Mouse (Mus musculus) neural tube, embryonic 14.5 days (tissue): Measurements from ENCODE around the gene Spag8. TPM values are rescaled to one million over a fixed set of nuclear protein-coding genes. Genes with fewer than 3 reads are reported as not detected.

Experiments used
- ATAC-seq: fragments of 200-750 bp; cut with Nextera tagmentation; 2 replicates; pipeline ENCODE4 v1.8.0; 2017; ENCODE audit warnings: low read depth, mild to moderate bottlenecking, moderate TSS enrichment, moderate library complexity
- H3K27ac ChIP-seq: fragments of 300-500 bp; sonication (generic); 2 replicates; pipeline ENCODE4 v1.5.1; 2014; ENCODE audit warnings: low read depth, mild to moderate bottlenecking, control low read depth, low read length, moderate library complexity, mixed read lengths
- H3K27me3 ChIP-seq: fragments of 300-500 bp; sonication (generic); 2 replicates; pipeline ENCODE4 v1.6.1; 2014; ENCODE audit warnings: low read length; ENCODE audit not compliant: control insufficient read depth, insufficient read depth
- H3K36me3 ChIP-seq: fragments of 300-500 bp; sonication (generic); 2 replicates; pipeline ENCODE4 v1.6.1; 2014; ENCODE audit warnings: low read length, mixed read lengths; ENCODE audit not compliant: control insufficient read depth, insufficient read depth
- H3K4me1 ChIP-seq: fragments of 300-500 bp; sonication (generic); 2 replicates; pipeline ENCODE4 v1.6.1; 2014; ENCODE audit warnings: low read length; ENCODE audit not compliant: control insufficient read depth, insufficient read depth
- H3K4me2 ChIP-seq: fragments of 300-500 bp; sonication (generic); 2 replicates; pipeline ENCODE4 v1.6.1; 2014; ENCODE audit warnings: mild to moderate bottlenecking, low read depth, low read length, control low read depth
- H3K4me3 ChIP-seq: fragments of 300-500 bp; sonication (generic); 2 replicates; pipeline ENCODE4 v1.5.1; 2014; ENCODE audit warnings: low read depth, low read length, control low read depth, mixed read lengths
- H3K9ac ChIP-seq: fragments of 300-500 bp; sonication (generic); replicated peaks from 2 replicates; pipeline ENCODE4 v1.6.1; 2014; ENCODE audit warnings: low read depth, mild to moderate bottlenecking, control low read depth, low read length, mixed read lengths
- H3K9me3 ChIP-seq: fragments of 300-500 bp; sonication (generic); 2 replicates; pipeline ENCODE4 v1.6.1; 2016; ENCODE audit warnings: low read length; ENCODE audit not compliant: control insufficient read depth
- WGBS: fragments of 180-500 bp; shearing (Covaris S2); extraction: QIAGEN DNeasy Blood & Tissue Kit; methylation state at CpG from one replicate; pipeline ENCODE4 v1.1.7; 2014; 5-methylcytosine and 5-hydroxymethylcytosine counted together
- polyA plus RNA-seq: library from polyadenylated mRNA; unstranded; fragments of >200 nt; fragmentation: Nextera tagmentation; extraction: Ambion mirVana; gene quantifications from 2 replicates; pipeline ENCODE4 v1.2.1, GENCODE M21; 2014

Gene Spag8
- polyA plus RNA-seq, result 2.4 and 4.6 TPM in 2 replicates

- WGBS, result 13% methylated on average over 24 of the region's 24 CpGs
- 0 out of 2 replicates have a peak within 1 kb of the TSS, but pooled peaks have one; percentile 4 for H3K4me3 ChIP-seq
- ATAC-seq, result no peak
- no peaks in the 10 kb centered on the region for H3K27me3 ChIP-seq
- H3K36me3 ChIP-seq, result peaks cover 8% of the 10 kb centered on the region; the same call in 1 of the 2 replicates
- H3K4me2 ChIP-seq, result peak within 1 kb of the TSS; percentile 31; the same call in 1 of the 2 replicates
- no peak within 1 kb of the TSS for H3K9ac ChIP-seq
- H3K9me3 ChIP-seq, result no peaks in the 10 kb centered on the region
- no peaks in the 10 kb centered on the region; the same call in 1 of the 2 replicates for H3K4me1 ChIP-seq
- H3K27ac ChIP-seq, result no peak within 1 kb of the TSS
Observed at GRCm38 (mm10) chr4:43653161-43654015, at the start of gene Spag8. TSS of gene Spag8 (minus strand) at chr4:43653594.

GRCm38 (mm10) chr4:43700707-43701106, 47.3 kb upstream of the Spag8 start, which contains the start of gene Olfr70:
TSS of gene Olfr70 (minus strand) at chr4:43700807.
- 89% methylated on average over 6 of the region's 6 CpGs for WGBS

GRCm38 (mm10) chr4:43696561-43696960, 43.2 kb upstream of the Spag8 start:
- WGBS, result 70% methylated on average over 13 of the region's 13 CpGs
- Histone ChIP-seq H3K9ac (no peak overlapping the region), H3K4me1 (no peaks in the 10 kb centered on the region), H3K4me2 (no peak overlapping the region), H3K4me3 (no peak overlapping the region), H3K27ac (no peak overlapping the region), H3K9me3 (no peaks in the 10 kb centered on the region), H3K27me3 (no peaks in the 10 kb centered on the region), H3K36me3 (no peaks in the 10 kb centered on the region)
- no peak for ATAC-seq

More at GRCm38 (mm10) chr4:43700707-43701106, 47.3 kb upstream of the Spag8 start, which contains the start of gene Olfr70:
- H3K4me3 ChIP-seq, result no peak within 1 kb of the TSS
- no peaks in the 10 kb centered on the region for H3K27me3 ChIP-seq
- ATAC-seq, result no peak
- no peak within 1 kb of the TSS for H3K4me2 ChIP-seq
- H3K9ac ChIP-seq, result no peak within 1 kb of the TSS
- H3K4me1 ChIP-seq, result no peaks in the 10 kb centered on the region
- no peak within 1 kb of the TSS for H3K27ac ChIP-seq
- H3K9me3 ChIP-seq, result no peaks in the 10 kb centered on the region
- H3K36me3 ChIP-seq, result no peaks in the 10 kb centered on the region

- Histone ChIP-seq H3K4me2 (no peak overlapping the region), H3K9me3 (no peaks in the 10 kb centered on the region), H3K27me3 (no peaks in the 10 kb centered on the region), H3K4me1 (no peaks in the 10 kb centered on the region), H3K36me3 (no peaks in the 10 kb centered on the region), H3K27ac (no peak overlapping the region), H3K4me3 (no peak overlapping the region), H3K9ac (no peak overlapping the region)
- no peak; the same call in 1 of the 2 replicates for ATAC-seq
- WGBS, result 33% methylated on average over 9 of the region's 9 CpGs
Observed at GRCm38 (mm10) chr4:43695249-43695671, 41.9 kb upstream of the Spag8 start.

GRCm38 (mm10) chr4:43694439-43695248, 41.2 kb upstream of the Spag8 start:
- no peak overlapping the region for H3K4me3 ChIP-seq
- H3K9ac ChIP-seq, result no peak overlapping the region
- no peaks in the 10 kb centered on the region for H3K27me3 ChIP-seq
- no peak overlapping the region for H3K4me2 ChIP-seq
- no peaks in the 10 kb centered on the region for H3K4me1 ChIP-seq
- 90% methylated on average over 1 of the region's 1 CpGs for WGBS
- H3K9me3 ChIP-seq, result no peaks in the 10 kb centered on the region
- H3K27ac ChIP-seq, result no peak overlapping the region
- peaks cover 3% of the 10 kb centered on the region; the same call in 1 of the 2 replicates for H3K36me3 ChIP-seq
- ATAC-seq, result no peak

- no peaks in the 10 kb centered on the region for H3K27me3 ChIP-seq
- no peaks in the 10 kb centered on the region for H3K4me1 ChIP-seq
- WGBS, result 83% methylated on average over 5 of the region's 5 CpGs
- no peak overlapping the region for H3K27ac ChIP-seq
- H3K9ac ChIP-seq, result no peak overlapping the region
- peaks cover 9% of the 10 kb centered on the region for H3K36me3 ChIP-seq
- H3K9me3 ChIP-seq, result no peaks in the 10 kb centered on the region
- H3K4me3 ChIP-seq, result no peak overlapping the region
- no peak for ATAC-seq
- no peak overlapping the region for H3K4me2 ChIP-seq
Observed at GRCm38 (mm10) chr4:43693806-43694241, 40.4 kb upstream of the Spag8 start.

- Histone ChIP-seq H3K4me1 (no peaks in the 10 kb centered on the region), H3K9ac (no peak overlapping the region), H3K4me3 (no peak overlapping the region), H3K27me3 (no peaks in the 10 kb centered on the region), H3K9me3 (no peaks in the 10 kb centered on the region), H3K36me3 (peaks cover 22% of the 10 kb centered on the region), H3K4me2 (no peak overlapping the region), H3K27ac (no peak overlapping the region)
- WGBS, result 87% methylated on average over 5 of the region's 5 CpGs
- ATAC-seq, result no peak
Observed at GRCm38 (mm10) chr4:43691026-43691425, 37.6 kb upstream of the Spag8 start.

GRCm38 (mm10) chr4:43690021-43690420, 36.6 kb upstream of the Spag8 start:
- no peak overlapping the region for H3K27ac ChIP-seq
- ATAC-seq, result no peak
- H3K9ac ChIP-seq, result no peak overlapping the region
- peaks cover 25% of the 10 kb centered on the region for H3K36me3 ChIP-seq
- H3K4me1 ChIP-seq, result no peaks in the 10 kb centered on the region
- no peaks in the 10 kb centered on the region for H3K27me3 ChIP-seq
- H3K4me3 ChIP-seq, result no peak overlapping the region
- 90% methylated on average over 17 of the region's 17 CpGs for WGBS
- H3K4me2 ChIP-seq, result no peak overlapping the region
- H3K9me3 ChIP-seq, result no peaks in the 10 kb centered on the region
